Mouse (Mus musculus): ENCODE measurements around the gene 4930404H24Rik. TPM values are rescaled to one million over a fixed set of nuclear protein-coding genes. Genes with fewer than 3 reads are reported as not detected.
A peak's percentile ranks its signal among the peaks of the same experiment; 100 is the strongest.

4930404H24Rik gene
- polyA plus RNA-seq, 1 experiment from 2014 or later, result not detected

- Histone ChIP-seq H3K4me3 (replicated peaks) (no peak overlapping the region), H3K4me1 (peaks cover 24% of the 10 kb centered on the region), H3K9me3 (no peaks in the 10 kb centered on the region), H3K4me2 (no peak overlapping the region; the same call in 1 of the 2 replicates), H3K36me3 (replicated peaks) (no peaks in the 10 kb centered on the region), H3K27ac (peak overlapping the region; percentile 79), H3K27me3 (peaks cover 12% of the 10 kb centered on the region; the same call in 1 of the 2 replicates), H3K9ac (peak overlapping the region; percentile 18; the same call in 1 of the 2 replicates)
- ATAC-seq (ENCODE audit: low FRiP score), result peak; percentile 62; the same call in 1 of the 2 replicates
- WGBS, result 14% methylated on average over 4 of the region's 4 CpGs
These were observed 35.1 kb upstream of the 4930404H24Rik start for GRCm38 (mm10) chr2:153457467-153457866.

- ATAC-seq (ENCODE audit: low FRiP score), result no peak
- no peaks in the 10 kb centered on the region for H3K36me3 ChIP-seq (replicated peaks)
- H3K4me2 ChIP-seq, result no peak overlapping the region
- peak overlapping the region; percentile 79 for H3K27ac ChIP-seq
- H3K4me3 ChIP-seq (replicated peaks), result no peak overlapping the region
- 36% methylated on average over 3 of the region's 3 CpGs for WGBS
- peaks cover 12% of the 10 kb centered on the region; the same call in 1 of the 2 replicates for H3K27me3 ChIP-seq
- no peak overlapping the region for H3K9ac ChIP-seq
- no peaks in the 10 kb centered on the region for H3K9me3 ChIP-seq
- peaks cover 24% of the 10 kb centered on the region for H3K4me1 ChIP-seq
These were observed 34.6 kb upstream of the 4930404H24Rik start for GRCm38 (mm10) chr2:153458022-153458441.

GRCm38 (mm10) chr2:153463257-153463656, 29.3 kb upstream of the 4930404H24Rik start:
- ATAC-seq (ENCODE audit: low FRiP score), result no peak
- no peaks in the 10 kb centered on the region; the same call in 1 of the 2 replicates for H3K36me3 ChIP-seq (replicated peaks)
- WGBS, result 72% methylated on average over 3 of the region's 3 CpGs

GRCm38 (mm10) chr2:153467372-153467771, 25.2 kb upstream of the 4930404H24Rik start:
- Histone ChIP-seq H3K27me3 (no peaks in the 10 kb centered on the region), H3K4me2 (no peak overlapping the region), H3K9me3 (0 out of 2 replicates have a peak, but pooled peaks cover 4% of the 10 kb centered on the region), H3K4me1 (peaks cover 21% of the 10 kb centered on the region), H3K36me3 (replicated peaks) (no peaks in the 10 kb centered on the region; the same call in 1 of the 2 replicates), H3K4me3 (replicated peaks) (no peak overlapping the region), H3K27ac (no peak overlapping the region), H3K9ac (no peak overlapping the region)
- WGBS, result 86% methylated on average over 1 of the region's 1 CpGs
- no peak for ATAC-seq (ENCODE audit: low FRiP score)

More at GRCm38 (mm10) chr2:153463257-153463656, 29.3 kb upstream of the 4930404H24Rik start:
- H3K27me3 ChIP-seq, result no peaks in the 10 kb centered on the region
- no peak overlapping the region for H3K4me3 ChIP-seq (replicated peaks)
- peaks cover 11% of the 10 kb centered on the region for H3K4me1 ChIP-seq
- H3K27ac ChIP-seq, result no peak overlapping the region
- 0 out of 2 replicates have a peak, but pooled peaks cover 4% of the 10 kb centered on the region for H3K9me3 ChIP-seq
- H3K9ac ChIP-seq, result no peak overlapping the region
- H3K4me2 ChIP-seq, result no peak overlapping the region

- H3K4me2 ChIP-seq, result no peak overlapping the region
- no peaks in the 10 kb centered on the region for H3K9me3 ChIP-seq
- no peak overlapping the region for H3K9ac ChIP-seq
- 0 out of 2 replicates have a peak, but pooled peaks have one; percentile 14 for ATAC-seq (ENCODE audit: low FRiP score)
- no peaks in the 10 kb centered on the region for H3K36me3 ChIP-seq (replicated peaks)
- no peaks in the 10 kb centered on the region for H3K27me3 ChIP-seq
- H3K27ac ChIP-seq, result peak overlapping the region; percentile 21; the same call in 1 of the 2 replicates
- H3K4me3 ChIP-seq (replicated peaks), result no peak overlapping the region
- WGBS, result 39% methylated on average over 2 of the region's 2 CpGs
- peaks cover 21% of the 10 kb centered on the region for H3K4me1 ChIP-seq
These were observed 23.3 kb upstream of the 4930404H24Rik start for GRCm38 (mm10) chr2:153469317-153469716.

GRCm38 (mm10) chr2:153469764-153470163, 22.8 kb upstream of the 4930404H24Rik start:
- peak; percentile 53; the same call in 1 of the 2 replicates for ATAC-seq (ENCODE audit: low FRiP score)
- no peak overlapping the region for H3K4me3 ChIP-seq (replicated peaks)
- peak overlapping the region; percentile 21; the same call in 1 of the 2 replicates for H3K27ac ChIP-seq
- no peaks in the 10 kb centered on the region for H3K36me3 ChIP-seq (replicated peaks)
- no peak overlapping the region for H3K9ac ChIP-seq
- peaks cover 24% of the 10 kb centered on the region for H3K4me1 ChIP-seq
- WGBS, result 46% methylated on average over 4 of the region's 4 CpGs
- no peak overlapping the region for H3K4me2 ChIP-seq
- no peaks in the 10 kb centered on the region for H3K9me3 ChIP-seq
- no peaks in the 10 kb centered on the region for H3K27me3 ChIP-seq

- ATAC-seq (ENCODE audit: low FRiP score), result no peak
These were observed 21.6 kb upstream of the 4930404H24Rik start for GRCm38 (mm10) chr2:153470983-153471382.

GRCm38 (mm10) chr2:153475114-153476112, 17.2 kb upstream of the 4930404H24Rik start:
- Histone ChIP-seq H3K36me3 (replicated peaks) (no peaks in the 10 kb centered on the region), H3K27me3 (no peaks in the 10 kb centered on the region), H3K9me3 (no peaks in the 10 kb centered on the region), H3K4me2 (no peak overlapping the region), H3K9ac (no peak overlapping the region), H3K4me3 (replicated peaks) (no peak overlapping the region), H3K4me1 (peaks cover 31% of the 10 kb centered on the region), H3K27ac (peak overlapping the region; percentile 54)
- no peak for ATAC-seq (ENCODE audit: low FRiP score)
- WGBS, result 54% methylated on average over 4 of the region's 4 CpGs

More at GRCm38 (mm10) chr2:153470983-153471382, 21.6 kb upstream of the 4930404H24Rik start:
- H3K9me3 ChIP-seq, result no peaks in the 10 kb centered on the region
- H3K4me1 ChIP-seq, result peaks cover 36% of the 10 kb centered on the region
- H3K27me3 ChIP-seq, result no peaks in the 10 kb centered on the region
- H3K4me2 ChIP-seq, result no peak overlapping the region
- H3K27ac ChIP-seq, result no peak overlapping the region
- WGBS, result 65% methylated on average over 3 of the region's 3 CpGs
- H3K9ac ChIP-seq, result no peak overlapping the region
- H3K4me3 ChIP-seq (replicated peaks), result no peak overlapping the region
- H3K36me3 ChIP-seq (replicated peaks), result no peaks in the 10 kb centered on the region

GRCm38 (mm10) chr2:153478583-153478982, 14.0 kb upstream of the 4930404H24Rik start:
- H3K27ac ChIP-seq, result no peak overlapping the region
- no peak overlapping the region for H3K4me2 ChIP-seq
- no peaks in the 10 kb centered on the region for H3K36me3 ChIP-seq (replicated peaks)
- 10% methylated on average over 4 of the region's 4 CpGs for WGBS
- H3K9ac ChIP-seq, result no peak overlapping the region
- H3K27me3 ChIP-seq, result 0 out of 2 replicates have a peak, but pooled peaks cover 8% of the 10 kb centered on the region
- H3K9me3 ChIP-seq, result no peaks in the 10 kb centered on the region
- no peak overlapping the region for H3K4me3 ChIP-seq (replicated peaks)
- ATAC-seq (ENCODE audit: low FRiP score), result peak; percentile 71
- peaks cover 45% of the 10 kb centered on the region for H3K4me1 ChIP-seq

- Histone ChIP-seq H3K4me1 (peaks cover 54% of the 10 kb centered on the region), H3K9ac (no peak overlapping the region), H3K4me3 (replicated peaks) (no peak overlapping the region), H3K27me3 (peaks cover 12% of the 10 kb centered on the region; the same call in 1 of the 2 replicates), H3K9me3 (no peaks in the 10 kb centered on the region), H3K27ac (no peak overlapping the region), H3K4me2 (no peak overlapping the region), H3K36me3 (replicated peaks) (no peaks in the 10 kb centered on the region)
- 93% methylated on average over 1 of the region's 1 CpGs for WGBS
- no peak for ATAC-seq (ENCODE audit: low FRiP score)
These were observed 13.1 kb upstream of the 4930404H24Rik start for GRCm38 (mm10) chr2:153479486-153479885.

GRCm38 (mm10) chr2:153481108-153481860, 11.3 kb upstream of the 4930404H24Rik start:
- Histone ChIP-seq H3K27me3 (peaks cover 12% of the 10 kb centered on the region; the same call in 1 of the 2 replicates), H3K27ac (0 out of 2 replicates have a peak overlapping the region, but pooled peaks have one; percentile 27)

GRCm38 (mm10) chr2:153481861-153482120, 10.8 kb upstream of the 4930404H24Rik start:
- no peaks in the 10 kb centered on the region for H3K36me3 ChIP-seq (replicated peaks)
- WGBS, result 80% methylated on average over 2 of the region's 2 CpGs
- no peaks in the 10 kb centered on the region for H3K9me3 ChIP-seq
- H3K9ac ChIP-seq, result no peak overlapping the region
- H3K27me3 ChIP-seq, result peaks cover 12% of the 10 kb centered on the region; the same call in 1 of the 2 replicates
- H3K4me3 ChIP-seq (replicated peaks), result no peak overlapping the region
- peaks cover 45% of the 10 kb centered on the region for H3K4me1 ChIP-seq
- H3K4me2 ChIP-seq, result no peak overlapping the region
- ATAC-seq (ENCODE audit: low FRiP score), result no peak
- H3K27ac ChIP-seq, result 0 out of 2 replicates have a peak overlapping the region, but pooled peaks have one; percentile 27

More at GRCm38 (mm10) chr2:153481108-153481860, 11.3 kb upstream of the 4930404H24Rik start:
- no peaks in the 10 kb centered on the region for H3K36me3 ChIP-seq (replicated peaks)
- 68% methylated on average over 7 of the region's 7 CpGs for WGBS
- H3K9me3 ChIP-seq, result no peaks in the 10 kb centered on the region
- H3K4me1 ChIP-seq, result peaks cover 45% of the 10 kb centered on the region
- no peak overlapping the region for H3K9ac ChIP-seq
- no peak for ATAC-seq (ENCODE audit: low FRiP score)
- no peak overlapping the region for H3K4me3 ChIP-seq (replicated peaks)
- H3K4me2 ChIP-seq, result no peak overlapping the region

Measured in forebrain, embryonic 12.5 days (tissue).